Mouse (Mus musculus): ENCODE results near the gene Ndufb10. TPM values are rescaled to one million over a fixed set of nuclear protein-coding genes. Genes with fewer than 3 reads are reported as not detected.
"Not testable (repeated sequence)": the region's sequence is repeated elsewhere in the genome, so short reads cannot be mapped to it uniquely, and the experiment has no call there.

Gene Ndufb10
- polyA plus RNA-seq, 1 experiment from 2014 or later = 259 TPM

DNA sequence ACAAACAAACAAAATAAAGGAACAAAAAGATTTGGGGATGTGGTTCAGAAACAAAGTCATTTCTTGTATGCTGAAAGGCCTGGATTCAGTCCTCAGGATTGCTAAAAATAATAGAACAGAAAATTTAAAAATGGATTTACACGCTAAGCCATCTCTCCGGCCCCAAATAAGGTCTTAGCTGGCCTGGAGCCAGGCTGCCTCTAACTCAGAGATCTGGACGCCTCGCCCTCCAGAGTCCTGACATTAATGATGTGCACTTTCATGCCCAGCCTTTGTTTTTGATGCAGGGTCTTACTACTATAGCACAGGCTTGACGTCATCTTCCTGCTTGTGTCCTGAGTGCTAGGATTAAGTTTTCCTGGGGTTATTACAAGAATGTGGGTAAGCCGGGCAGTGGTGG, 4.8 kb upstream of the Ndufb10 start:
- Histone ChIP-seq H3K27me3 (ENCODE audit: control insufficient read depth, insufficient read depth, low read length) (no peaks in the 10 kb centered on the region), H3K4me2 (replicated peaks; ENCODE audit: low read depth, low read length) (no peak overlapping the region), H3K27ac (ENCODE audit: low read length) (no peak overlapping the region), H3K4me1 (ENCODE audit: control insufficient read depth, insufficient read depth, low read length) (no peaks in the 10 kb centered on the region), H3K36me3 (ENCODE audit: control insufficient read depth, insufficient read depth, low read length) (no peaks in the 10 kb centered on the region), H3K4me3 (ENCODE audit: low read depth, low read length) (no peak overlapping the region), H3K9ac (replicated peaks; ENCODE audit: low read depth, low read length) (no peak overlapping the region), H3K9me3 (ENCODE audit: control insufficient read depth, low read depth, low read length) (no peaks in the 10 kb centered on the region)
- no peak for ATAC-seq (ENCODE audit: insufficient number of reproducible peaks, insufficient read depth, low FRiP score, low read depth)
- 66% methylated on average over 6 of the region's 6 CpGs for WGBS

- H3K4me2 ChIP-seq (replicated peaks; ENCODE audit: low read depth, low read length) = no peak overlapping the region
- peaks cover 2% of the 10 kb centered on the region; the same call in 1 of the 2 replicates for H3K4me1 ChIP-seq (ENCODE audit: control insufficient read depth, insufficient read depth, low read length)
- no peak overlapping the region for H3K9ac ChIP-seq (replicated peaks; ENCODE audit: low read depth, low read length)
- no peak overlapping the region for H3K27ac ChIP-seq (ENCODE audit: low read length)
- H3K27me3 ChIP-seq (ENCODE audit: control insufficient read depth, insufficient read depth, low read length) = no peaks in the 10 kb centered on the region
- H3K36me3 ChIP-seq (ENCODE audit: control insufficient read depth, insufficient read depth, low read length) = no peaks in the 10 kb centered on the region
- no peak overlapping the region for H3K4me3 ChIP-seq (ENCODE audit: low read depth, low read length)
- 64% methylated on average over 17 of the region's 17 CpGs for WGBS
- no peaks in the 10 kb centered on the region for H3K9me3 ChIP-seq (ENCODE audit: control insufficient read depth, low read depth, low read length)
- no peak for ATAC-seq (ENCODE audit: insufficient number of reproducible peaks, insufficient read depth, low FRiP score, low read depth)
Measured at GRCm38 (mm10) chr17:24728184-24728583, 3.9 kb upstream of the Ndufb10 start.

- peaks cover 6% of the 10 kb centered on the region; the same call in 1 of the 2 replicates for H3K4me1 ChIP-seq (ENCODE audit: control insufficient read depth, insufficient read depth, low read length)
- no peak within 1 kb of the TSS for H3K4me2 ChIP-seq (replicated peaks; ENCODE audit: low read depth, low read length)
- H3K9me3 ChIP-seq (ENCODE audit: control insufficient read depth, low read depth, low read length) = no peaks in the 10 kb centered on the region
- WGBS = 67% methylated on average over 2 of the region's 2 CpGs
- no peak for ATAC-seq (ENCODE audit: insufficient number of reproducible peaks, insufficient read depth, low FRiP score, low read depth)
- H3K9ac ChIP-seq (replicated peaks; ENCODE audit: low read depth, low read length) = no peak within 1 kb of the TSS
- no peaks in the 10 kb centered on the region for H3K36me3 ChIP-seq (ENCODE audit: control insufficient read depth, insufficient read depth, low read length)
- no peaks in the 10 kb centered on the region for H3K27me3 ChIP-seq (ENCODE audit: control insufficient read depth, insufficient read depth, low read length)
- H3K27ac ChIP-seq (ENCODE audit: low read length) = no peak within 1 kb of the TSS
- no peak within 1 kb of the TSS for H3K4me3 ChIP-seq (ENCODE audit: low read depth, low read length)
Measured at GRCm38 (mm10) chr17:24727618-24728017, 3.3 kb upstream of the Ndufb10 start, which contains the start of gene Rpl3l. Rpl3l (plus strand) TSS chr17:24727820.

GRCm38 (mm10) chr17:24725637-24726390, 1.5 kb upstream of the Ndufb10 start:
- 63% methylated on average over 3 of the region's 3 CpGs for WGBS
- H3K9ac ChIP-seq (replicated peaks; ENCODE audit: low read depth, low read length) = no peak overlapping the region
- peaks cover 17% of the 10 kb centered on the region; the same call in 1 of the 2 replicates for H3K4me1 ChIP-seq (ENCODE audit: control insufficient read depth, insufficient read depth, low read length)
- peaks cover 13% of the 10 kb centered on the region for H3K36me3 ChIP-seq (ENCODE audit: control insufficient read depth, insufficient read depth, low read length)
- H3K4me2 ChIP-seq (replicated peaks; ENCODE audit: low read depth, low read length) = no peak overlapping the region
- H3K4me3 ChIP-seq (ENCODE audit: low read depth, low read length) = no peak overlapping the region
- H3K27me3 ChIP-seq (ENCODE audit: control insufficient read depth, insufficient read depth, low read length) = no peaks in the 10 kb centered on the region
- no peak for ATAC-seq (ENCODE audit: insufficient number of reproducible peaks, insufficient read depth, low FRiP score, low read depth)
- no peak overlapping the region for H3K27ac ChIP-seq (ENCODE audit: low read length)
- no peaks in the 10 kb centered on the region for H3K9me3 ChIP-seq (ENCODE audit: control insufficient read depth, low read depth, low read length)

- peak overlapping the region; percentile 71 for H3K4me3 ChIP-seq (ENCODE audit: low read depth, low read length)
- under 1% methylated on average over 15 of the region's 15 CpGs for WGBS
- peak; percentile 3; the same call in 1 of the 2 replicates for ATAC-seq (ENCODE audit: insufficient number of reproducible peaks, insufficient read depth, low FRiP score, low read depth)
Measured at GRCm38 (mm10) chr17:24723881-24724180, 447 bp downstream of the Ndufb10 start.

GRCm38 (mm10) chr17:24723122-24723880, 977 bp downstream of the Ndufb10 start:
- ATAC-seq (ENCODE audit: insufficient number of reproducible peaks, insufficient read depth, low FRiP score, low read depth) = no peak
- peak overlapping the region; percentile 70; the same call in 1 of the 2 replicates for H3K27ac ChIP-seq (ENCODE audit: low read length)
- WGBS = 3% methylated on average over 12 of the region's 12 CpGs
- peak overlapping the region; percentile 65 for H3K9ac ChIP-seq (replicated peaks; ENCODE audit: low read depth, low read length)
- H3K27me3 ChIP-seq (ENCODE audit: control insufficient read depth, insufficient read depth, low read length) = no peaks in the 10 kb centered on the region
- H3K36me3 ChIP-seq (ENCODE audit: control insufficient read depth, insufficient read depth, low read length) = peaks cover 13% of the 10 kb centered on the region
- H3K4me2 ChIP-seq (replicated peaks; ENCODE audit: low read depth, low read length) = peak overlapping the region; percentile 47
- peak overlapping the region; percentile 71 for H3K4me3 ChIP-seq (ENCODE audit: low read depth, low read length)
- no peaks in the 10 kb centered on the region for H3K9me3 ChIP-seq (ENCODE audit: control insufficient read depth, low read depth, low read length)
- peaks cover 17% of the 10 kb centered on the region; the same call in 1 of the 2 replicates for H3K4me1 ChIP-seq (ENCODE audit: control insufficient read depth, insufficient read depth, low read length)

More at GRCm38 (mm10) chr17:24723881-24724180, 447 bp downstream of the Ndufb10 start:
- Histone ChIP-seq H3K36me3 (ENCODE audit: control insufficient read depth, insufficient read depth, low read length) (peaks cover 13% of the 10 kb centered on the region), H3K27me3 (ENCODE audit: control insufficient read depth, insufficient read depth, low read length) (no peaks in the 10 kb centered on the region), H3K27ac (ENCODE audit: low read length) (peak overlapping the region; percentile 70; the same call in 1 of the 2 replicates), H3K4me1 (ENCODE audit: control insufficient read depth, insufficient read depth, low read length) (peaks cover 17% of the 10 kb centered on the region; the same call in 1 of the 2 replicates), H3K9me3 (ENCODE audit: control insufficient read depth, low read depth, low read length) (no peaks in the 10 kb centered on the region), H3K4me2 (replicated peaks; ENCODE audit: low read depth, low read length) (peak overlapping the region; percentile 47), H3K9ac (replicated peaks; ENCODE audit: low read depth, low read length) (peak overlapping the region; percentile 65)

DNA sequence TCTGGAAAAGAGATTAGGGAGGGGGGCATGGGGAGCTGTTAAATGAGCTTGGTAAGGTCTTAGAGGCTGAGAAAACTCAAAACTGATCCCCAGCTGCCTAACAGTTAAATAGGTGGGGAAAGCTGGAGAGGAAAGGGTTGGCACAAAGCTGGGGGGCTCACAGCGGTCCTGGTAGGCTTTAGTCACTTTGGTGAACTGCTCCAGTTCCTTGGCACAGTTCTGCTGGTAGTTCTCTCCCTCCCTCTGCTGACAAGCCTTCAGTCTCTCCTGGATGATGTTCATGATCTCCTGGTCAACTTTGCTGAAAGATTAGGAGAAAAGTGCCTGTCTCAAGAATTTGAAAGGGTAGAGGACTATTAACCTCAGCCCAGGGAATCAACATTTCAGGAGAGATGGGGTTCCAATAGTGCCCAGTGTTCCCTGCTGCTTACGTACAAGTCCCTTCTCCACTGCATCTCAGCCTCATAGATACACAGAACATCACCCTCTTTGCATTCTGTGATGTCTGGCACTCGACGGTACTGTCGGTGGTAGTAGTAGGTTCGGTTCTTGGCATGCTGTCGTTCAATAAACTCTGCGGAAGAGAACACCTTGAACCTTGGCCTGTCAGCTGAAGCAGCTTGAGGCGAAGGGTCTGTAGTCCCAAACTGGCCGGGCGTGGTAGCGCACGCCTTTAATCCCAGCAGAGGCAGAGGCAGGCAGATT, 1.9 kb downstream of the Ndufb10 start:
- peaks cover 17% of the 10 kb centered on the region; the same call in 1 of the 2 replicates for H3K4me1 ChIP-seq (ENCODE audit: control insufficient read depth, insufficient read depth, low read length)
- no peak overlapping the region for H3K9ac ChIP-seq (replicated peaks; ENCODE audit: low read depth, low read length)
- WGBS = 38% methylated on average over 13 of the region's 13 CpGs

GRCm38 (mm10) chr17:24721383-24721955, 2.8 kb downstream of the Ndufb10 start:
- ATAC-seq (ENCODE audit: insufficient number of reproducible peaks, insufficient read depth, low FRiP score, low read depth) = not testable (repeated sequence)

More for the DNA sequence above, 1.9 kb downstream of the Ndufb10 start:
- Histone ChIP-seq H3K27me3 (ENCODE audit: control insufficient read depth, insufficient read depth, low read length) (no peaks in the 10 kb centered on the region), H3K36me3 (ENCODE audit: control insufficient read depth, insufficient read depth, low read length) (peaks cover 13% of the 10 kb centered on the region), H3K27ac (ENCODE audit: low read length) (no peak overlapping the region), H3K4me3 (ENCODE audit: low read depth, low read length) (peak overlapping the region; percentile 78; the same call in 1 of the 2 replicates), H3K9me3 (ENCODE audit: control insufficient read depth, low read depth, low read length) (no peaks in the 10 kb centered on the region), H3K4me2 (replicated peaks; ENCODE audit: low read depth, low read length) (peak overlapping the region; percentile 84; the same call in 1 of the 2 replicates)
- ATAC-seq (ENCODE audit: insufficient number of reproducible peaks, insufficient read depth, low FRiP score, low read depth) = no peak

More at GRCm38 (mm10) chr17:24721383-24721955, 2.8 kb downstream of the Ndufb10 start:
- 52% methylated on average over 7 of the region's 7 CpGs for WGBS
- H3K27me3 ChIP-seq (ENCODE audit: control insufficient read depth, insufficient read depth, low read length); H3K27ac ChIP-seq (ENCODE audit: low read length); H3K9me3 ChIP-seq (ENCODE audit: control insufficient read depth, low read depth, low read length): not testable (repeated sequence)
- Histone ChIP-seq H3K9ac (replicated peaks; ENCODE audit: low read depth, low read length) (peak overlapping the region; percentile 82; the same call in 1 of the 2 replicates), H3K36me3 (ENCODE audit: control insufficient read depth, insufficient read depth, low read length) (peaks cover 13% of the 10 kb centered on the region), H3K4me1 (ENCODE audit: control insufficient read depth, insufficient read depth, low read length) (peaks cover 17% of the 10 kb centered on the region; the same call in 1 of the 2 replicates), H3K4me3 (ENCODE audit: low read depth, low read length) (peak overlapping the region; percentile 78), H3K4me2 (replicated peaks; ENCODE audit: low read depth, low read length) (peak overlapping the region; percentile 84)
